Mouse (Mus musculus): ENCODE measurements around the gene Rbfox3. TPM values are rescaled to one million over a fixed set of nuclear protein-coding genes. Genes with fewer than 3 reads are reported as not detected.

Gene Rbfox3
- polyA plus RNA-seq, 1 experiment: not detected

DNA sequence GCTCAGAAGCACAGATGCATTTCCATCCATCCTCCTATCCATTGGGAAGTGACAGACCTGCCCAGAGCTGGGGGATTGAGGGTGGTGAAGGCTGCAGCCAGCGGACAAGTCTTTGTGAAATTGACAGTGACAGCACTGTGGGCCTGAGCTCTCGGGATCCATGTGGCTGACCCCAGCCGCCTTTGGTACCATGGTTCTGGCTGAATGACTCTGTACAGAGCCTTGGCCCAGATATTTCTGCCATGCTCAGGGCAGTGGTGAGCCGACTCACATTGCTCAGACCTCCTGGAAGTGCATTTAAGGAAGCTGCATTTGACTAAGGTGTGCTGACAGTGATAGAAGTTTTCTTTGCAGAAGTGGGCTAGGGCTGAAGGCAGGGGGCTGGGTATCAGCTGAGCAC, 144.0 kb downstream of the Rbfox3 start:
- H3K79me2 ChIP-seq (ENCODE audit: control insufficient read depth, insufficient read depth): no peaks in the 10 kb centered on the region
- H3K4me2 ChIP-seq (ENCODE audit: low read depth): no peak overlapping the region
- no peak overlapping the region for H3K4me3 ChIP-seq
- no peak overlapping the region for H3ac ChIP-seq (ENCODE audit: control insufficient read depth, insufficient read length)
- peaks cover 69% of the 10 kb centered on the region for H3K27me3 ChIP-seq (ENCODE audit: control insufficient read depth, insufficient read depth, insufficient read length)
- no peaks in the 10 kb centered on the region for H3K36me3 ChIP-seq (ENCODE audit: control insufficient read depth, insufficient read depth)
- TF ChIP-seq MYOG (IDR thresholded peaks at IDR 0.05; ENCODE audit: control insufficient read depth in 1 of 3, insufficient read depth in 1 of 3, insufficient read length in 2 of 3, low read depth in 2 of 3) (no peak), MYOD1 (IDR thresholded peaks at IDR 0.05; ENCODE audit: control insufficient read depth in 1 of 3, insufficient read length in 2 of 3, low read depth in 2 of 3) (no peak), E2F4 (IDR thresholded peaks at IDR 0.05; ENCODE audit: insufficient read depth) (no peak), REST (IDR thresholded peaks at IDR 0.05; ENCODE audit: insufficient read depth, insufficient read length) (no peak), CEBPB (IDR thresholded peaks at IDR 0.05; ENCODE audit: insufficient read depth, poor library complexity, severe bottlenecking) (no peak), TCF12 (IDR thresholded peaks at IDR 0.05; ENCODE audit: insufficient read depth, poor library complexity, severe bottlenecking) (no peak), TCF3 (IDR thresholded peaks at IDR 0.05; ENCODE audit: insufficient read length, low read depth) (no peak), SRF (IDR thresholded peaks at IDR 0.05; ENCODE audit: control insufficient read depth, insufficient read length, low read depth) (no peak), USF1 (IDR thresholded peaks at IDR 0.05; ENCODE audit: low read depth) (no peak), POLR2A (IDR thresholded peaks at IDR 0.05; ENCODE audit: insufficient read length, low read depth) (no peak), MAX (IDR thresholded peaks at IDR 0.05; ENCODE audit: low read depth) (no peak), POLR2AphosphoS2 (IDR thresholded peaks at IDR 0.05; ENCODE audit: insufficient read length, low read depth) (no peak)

GRCm38 (mm10) chr11:118760296-118760988, 151.0 kb downstream of the Rbfox3 start:
- TF ChIP-seq E2F4 (IDR thresholded peaks at IDR 0.05; ENCODE audit: insufficient read depth): no peak
- TF ChIP-seq POLR2AphosphoS2 (IDR thresholded peaks at IDR 0.05; ENCODE audit: insufficient read length, low read depth): no peak
- TF ChIP-seq POLR2A (IDR thresholded peaks at IDR 0.05; ENCODE audit: insufficient read length, low read depth): no peak
- no peak for TF ChIP-seq REST (IDR thresholded peaks at IDR 0.05; ENCODE audit: insufficient read depth, insufficient read length)
- no peak for TF ChIP-seq MYOD1 (IDR thresholded peaks at IDR 0.05; ENCODE audit: control insufficient read depth in 1 of 3, insufficient read length in 2 of 3, low read depth in 2 of 3)
- no peak for TF ChIP-seq MYOG (IDR thresholded peaks at IDR 0.05; ENCODE audit: control insufficient read depth in 1 of 3, insufficient read depth in 1 of 3, insufficient read length in 2 of 3, low read depth in 2 of 3)
- TF ChIP-seq SRF (IDR thresholded peaks at IDR 0.05; ENCODE audit: control insufficient read depth, insufficient read length, low read depth): no peak
- no peak for TF ChIP-seq MAX (IDR thresholded peaks at IDR 0.05; ENCODE audit: low read depth)
- no peak for TF ChIP-seq TCF12 (IDR thresholded peaks at IDR 0.05; ENCODE audit: insufficient read depth, poor library complexity, severe bottlenecking)
- TF ChIP-seq TCF3 (IDR thresholded peaks at IDR 0.05; ENCODE audit: insufficient read length, low read depth): no peak
- TF ChIP-seq CEBPB (IDR thresholded peaks at IDR 0.05; ENCODE audit: insufficient read depth, poor library complexity, severe bottlenecking): no peak
- TF ChIP-seq USF1 (IDR thresholded peaks at IDR 0.05; ENCODE audit: low read depth): no peak
- Histone ChIP-seq H3K36me3 (ENCODE audit: control insufficient read depth, insufficient read depth) (no peaks in the 10 kb centered on the region), H3K4me3 (no peak overlapping the region), H3ac (ENCODE audit: control insufficient read depth, insufficient read length) (no peak overlapping the region), H3K4me2 (ENCODE audit: low read depth) (no peak overlapping the region), H3K79me2 (ENCODE audit: control insufficient read depth, insufficient read depth) (no peaks in the 10 kb centered on the region), H3K27me3 (ENCODE audit: control insufficient read depth, insufficient read depth, insufficient read length) (peaks cover 52% of the 10 kb centered on the region)

GRCm38 (mm10) chr11:118759228-118759627, 152.2 kb downstream of the Rbfox3 start:
- peaks cover 60% of the 10 kb centered on the region for H3K27me3 ChIP-seq (ENCODE audit: control insufficient read depth, insufficient read depth, insufficient read length)
- no peaks in the 10 kb centered on the region for H3K36me3 ChIP-seq (ENCODE audit: control insufficient read depth, insufficient read depth)
- H3K79me2 ChIP-seq (ENCODE audit: control insufficient read depth, insufficient read depth): no peaks in the 10 kb centered on the region
- TF ChIP-seq MYOG (IDR thresholded peaks at IDR 0.05; ENCODE audit: control insufficient read depth in 1 of 3, insufficient read depth in 1 of 3, insufficient read length in 2 of 3, low read depth in 2 of 3) (no peak), REST (IDR thresholded peaks at IDR 0.05; ENCODE audit: insufficient read depth, insufficient read length) (no peak), MYOD1 (IDR thresholded peaks at IDR 0.05; ENCODE audit: control insufficient read depth in 1 of 3, insufficient read length in 2 of 3, low read depth in 2 of 3) (no peak), POLR2AphosphoS2 (IDR thresholded peaks at IDR 0.05; ENCODE audit: insufficient read length, low read depth) (no peak), CEBPB (IDR thresholded peaks at IDR 0.05; ENCODE audit: insufficient read depth, poor library complexity, severe bottlenecking) (no peak), SRF (IDR thresholded peaks at IDR 0.05; ENCODE audit: control insufficient read depth, insufficient read length, low read depth) (no peak)
- no peak overlapping the region for H3ac ChIP-seq (ENCODE audit: control insufficient read depth, insufficient read length)
- H3K4me3 ChIP-seq: no peak overlapping the region
- no peak overlapping the region for H3K4me2 ChIP-seq (ENCODE audit: low read depth)

DNA sequence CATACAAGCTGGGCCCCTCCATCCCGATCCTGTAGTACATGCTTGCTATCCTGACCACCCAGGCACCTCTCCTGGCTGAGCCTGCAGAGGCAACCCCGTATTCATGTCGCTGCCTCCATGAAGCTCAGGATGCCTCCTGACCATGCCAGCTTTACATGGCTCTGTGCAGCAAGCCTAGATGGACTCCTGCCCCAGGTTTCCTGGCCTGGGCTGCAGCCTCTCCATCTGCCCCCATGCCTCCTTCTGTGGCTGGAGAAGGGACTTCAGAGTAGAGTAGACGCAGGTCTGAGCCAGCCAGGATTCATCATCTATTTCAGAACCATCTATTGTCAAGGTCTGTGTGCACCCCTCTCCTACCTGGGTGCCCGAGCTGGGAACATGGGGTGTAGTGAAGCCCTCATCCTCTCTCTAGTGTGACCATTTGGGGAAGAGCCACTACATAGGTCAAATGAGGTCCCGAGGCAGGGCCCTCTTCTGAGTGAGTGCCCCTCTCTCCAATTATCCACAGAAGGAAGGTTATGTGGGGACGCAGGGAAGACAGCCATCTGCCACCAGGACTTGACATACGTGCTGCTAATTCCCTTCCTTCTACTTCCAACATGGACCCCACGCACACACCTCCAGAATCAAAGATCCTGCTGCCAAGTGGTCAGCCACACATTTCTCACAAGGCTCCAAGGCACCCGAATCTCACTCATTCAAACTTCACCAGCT, 153.0 kb downstream of the Rbfox3 start:
- no peak for TF ChIP-seq MYOD1 (IDR thresholded peaks at IDR 0.05; ENCODE audit: control insufficient read depth in 1 of 3, insufficient read length in 2 of 3, low read depth in 2 of 3)
- TF ChIP-seq REST (IDR thresholded peaks at IDR 0.05; ENCODE audit: insufficient read depth, insufficient read length): no peak
- no peak for TF ChIP-seq SRF (IDR thresholded peaks at IDR 0.05; ENCODE audit: control insufficient read depth, insufficient read length, low read depth)
- TF ChIP-seq CEBPB (IDR thresholded peaks at IDR 0.05; ENCODE audit: insufficient read depth, poor library complexity, severe bottlenecking): no peak
- no peak for TF ChIP-seq MAX (IDR thresholded peaks at IDR 0.05; ENCODE audit: low read depth)
- TF ChIP-seq POLR2AphosphoS2 (IDR thresholded peaks at IDR 0.05; ENCODE audit: insufficient read length, low read depth): no peak
- TF ChIP-seq MYOG (IDR thresholded peaks at IDR 0.05; ENCODE audit: control insufficient read depth in 1 of 3, insufficient read depth in 1 of 3, insufficient read length in 2 of 3, low read depth in 2 of 3): no peak
- TF ChIP-seq USF1 (IDR thresholded peaks at IDR 0.05; ENCODE audit: low read depth): no peak
- no peak for TF ChIP-seq POLR2A (IDR thresholded peaks at IDR 0.05; ENCODE audit: insufficient read length, low read depth)
- no peak for TF ChIP-seq TCF12 (IDR thresholded peaks at IDR 0.05; ENCODE audit: insufficient read depth, poor library complexity, severe bottlenecking)
- TF ChIP-seq E2F4 (IDR thresholded peaks at IDR 0.05; ENCODE audit: insufficient read depth): no peak
- TF ChIP-seq TCF3 (IDR thresholded peaks at IDR 0.05; ENCODE audit: insufficient read length, low read depth): no peak
- Histone ChIP-seq H3K36me3 (ENCODE audit: control insufficient read depth, insufficient read depth) (no peaks in the 10 kb centered on the region), H3K79me2 (ENCODE audit: control insufficient read depth, insufficient read depth) (no peaks in the 10 kb centered on the region), H3K4me2 (ENCODE audit: low read depth) (no peak overlapping the region), H3ac (ENCODE audit: control insufficient read depth, insufficient read length) (no peak overlapping the region), H3K4me3 (no peak overlapping the region), H3K27me3 (ENCODE audit: control insufficient read depth, insufficient read depth, insufficient read length) (peaks cover 54% of the 10 kb centered on the region)

All from myocyte (in vitro differentiated cells).